Mouse (Mus musculus) kidney, adult 2 months (tissue): ENCODE results near the gene Unc93a.
"Not testable (repeated sequence)": the region's sequence is repeated elsewhere in the genome, so short reads cannot be mapped to it uniquely, and the experiment has no call there.

Experiments
- CTCF ChIP-seq: fragments of 200-500 bp; conservative IDR thresholded peaks from 2 replicates; pipeline ENCODE4 v1.5.1; 2011; ENCODE audit warnings: low read depth, mild to moderate bottlenecking, control low read depth, low read length, moderate library complexity, mixed read lengths; ENCODE audit not compliant: insufficient read depth, insufficient read length
- POLR2A ChIP-seq: fragments of 200-500 bp; IDR thresholded peaks from one replicate; pipeline ENCODE4 v1.6.1; 2011; ENCODE audit warnings: low read depth, low read length, control low read depth

GRCm38 (mm10) chr17:13091510-13091909 lies 40.1 kb downstream of the Unc93a start:
- not testable (repeated sequence) for TF ChIP-seq CTCF, POLR2A
